Mouse (Mus musculus) C2C12 (cell line): ENCODE results near the gene Slc17a3.

Experiments used
- CTCF ChIP-seq: IDR thresholded peaks from one replicate; pipeline ENCODE4 v1.5.1; 2011; ENCODE audit not compliant: control insufficient read depth, insufficient read depth, insufficient read length
- MAX ChIP-seq: IDR thresholded peaks from one replicate; pipeline ENCODE4 v1.6.1; 2011; ENCODE audit warnings: mild to moderate bottlenecking, control low read depth
- MYOG ChIP-seq: IDR thresholded peaks from one replicate; pipeline ENCODE4 v1.6.1; 2011; ENCODE audit not compliant: control insufficient read depth, insufficient read length; ENCODE audit errors: extremely low read depth
- USF1 ChIP-seq: IDR thresholded peaks from one replicate; pipeline ENCODE4 v1.6.1; 2011; ENCODE audit warnings: low read depth, mild to moderate bottlenecking, control low read depth, moderate library complexity

GRCm38 (mm10) chr13:23864711-23865110 is 25.5 kb downstream of the Slc17a3 start:
- TF ChIP-seq MYOG (no peak), CTCF (no peak), MAX (no peak), USF1 (no peak)
